Mouse (Mus musculus) left cerebral cortex, adult 18-20 months (tissue): ENCODE data around the gene Cd9. TPM values are rescaled to one million over a fixed set of nuclear protein-coding genes. Genes with fewer than 3 reads are reported as not detected.
A peak's percentile ranks its signal among the peaks of the same experiment; 100 is the strongest.

Source experiments
- DNase-seq, 2 experiments: peaks; one replicate each; pipeline ENCODE4 v3.0.0; 2021 to 2022; ENCODE audit warnings: low spot score in 2 of 2, mixed read lengths in 1 of 2
- total RNA-seq, 2 experiments: library from RNA; stranded (reverse); gene quantifications; 2 replicates each; pipeline ENCODE4 v1.2.3; 2021

The Cd9 gene
- total RNA-seq, 2 experiments from 2014 or later, result 37.7 to 41.6 TPM

- no peak for DNase-seq
These were observed 52.0 kb downstream of the Cd9 start for GRCm38 (mm10) chr6:125442591-125442990.

GRCm38 (mm10) chr6:125436753-125437152, 57.8 kb downstream of the Cd9 start:
- DNase-seq, result no peak

- DNase-seq, result no peak
These were observed 59.7 kb downstream of the Cd9 start for GRCm38 (mm10) chr6:125434735-125435518.

GRCm38 (mm10) chr6:125433704-125434447, 60.7 kb downstream of the Cd9 start:
- DNase-seq, result no peak

- DNase-seq, result no peak
These were observed 61.3 kb downstream of the Cd9 start for GRCm38 (mm10) chr6:125433257-125433656.

DNA sequence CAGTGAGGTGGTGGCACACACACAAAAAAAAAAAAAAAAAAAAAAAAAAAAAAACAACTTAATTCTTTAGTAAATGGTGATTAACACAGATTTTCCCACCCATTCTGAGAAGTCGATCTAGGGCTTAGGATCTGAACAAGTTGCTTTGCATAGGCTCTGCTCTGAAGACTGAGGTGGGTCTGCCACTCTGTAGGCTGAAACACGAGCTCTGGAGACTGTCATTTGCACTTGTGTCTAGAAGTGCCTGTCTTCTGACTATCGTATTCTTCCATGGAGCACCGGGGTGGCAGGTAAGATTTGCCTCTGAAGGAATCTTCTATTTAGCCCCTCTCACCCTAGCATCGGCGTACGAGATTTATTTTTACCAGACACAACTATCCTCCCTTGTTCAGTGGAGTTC, 62.1 kb downstream of the Cd9 start:
- DNase-seq, result no peak

DNA sequence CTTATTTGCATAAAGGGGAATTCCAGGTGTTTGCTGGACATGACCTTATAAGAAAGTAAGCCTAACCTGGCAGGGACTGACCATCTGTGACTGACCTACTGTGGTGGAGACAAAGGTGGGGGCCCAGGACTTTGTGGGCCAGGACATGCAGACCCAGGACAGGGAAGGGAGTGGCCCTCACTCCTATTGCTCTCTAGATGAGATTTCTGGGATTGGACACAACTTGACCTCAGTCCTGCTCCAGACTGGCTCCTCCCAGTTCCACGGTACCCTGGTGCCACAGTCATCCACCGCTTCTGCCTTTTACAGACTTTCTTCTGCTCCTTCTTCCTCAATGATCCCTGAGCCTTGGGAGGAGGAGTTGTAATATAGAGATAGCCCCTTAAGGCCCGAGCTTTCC, 63.6 kb downstream of the Cd9 start:
- no peak for DNase-seq

DNA sequence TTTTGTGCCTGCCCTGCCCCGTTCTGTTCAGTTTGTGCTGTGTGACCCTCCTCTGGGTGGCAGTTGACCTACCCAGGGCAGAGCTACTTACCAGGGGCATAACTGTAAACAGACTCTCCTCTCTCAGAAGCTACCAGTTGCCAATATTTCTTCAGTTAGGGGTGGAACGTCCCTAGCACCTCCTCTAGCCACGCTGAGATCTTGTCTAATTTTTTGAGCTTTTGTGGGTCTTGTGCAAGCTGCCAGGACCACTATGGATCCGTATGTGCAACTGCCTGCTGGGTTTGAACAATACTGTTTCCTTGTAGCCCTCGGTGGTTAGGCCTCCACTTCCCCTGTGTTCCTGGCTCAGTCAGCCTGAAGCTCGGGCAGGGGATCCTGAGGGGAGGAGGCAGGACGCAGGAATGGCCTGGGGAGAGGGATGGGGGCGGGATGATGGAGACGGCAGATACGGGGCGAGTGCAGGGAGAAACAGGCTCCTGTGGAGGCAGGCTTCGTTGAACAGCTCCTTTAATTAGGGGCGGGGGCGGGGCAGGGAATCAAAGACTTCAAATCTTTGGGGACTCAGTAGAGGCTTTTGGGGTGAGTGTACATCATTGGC, 64.1 kb downstream of the Cd9 start:
- DNase-seq, result no peak

GRCm38 (mm10) chr6:125429741-125430140, 64.8 kb downstream of the Cd9 start:
- no peak for DNase-seq

DNA sequence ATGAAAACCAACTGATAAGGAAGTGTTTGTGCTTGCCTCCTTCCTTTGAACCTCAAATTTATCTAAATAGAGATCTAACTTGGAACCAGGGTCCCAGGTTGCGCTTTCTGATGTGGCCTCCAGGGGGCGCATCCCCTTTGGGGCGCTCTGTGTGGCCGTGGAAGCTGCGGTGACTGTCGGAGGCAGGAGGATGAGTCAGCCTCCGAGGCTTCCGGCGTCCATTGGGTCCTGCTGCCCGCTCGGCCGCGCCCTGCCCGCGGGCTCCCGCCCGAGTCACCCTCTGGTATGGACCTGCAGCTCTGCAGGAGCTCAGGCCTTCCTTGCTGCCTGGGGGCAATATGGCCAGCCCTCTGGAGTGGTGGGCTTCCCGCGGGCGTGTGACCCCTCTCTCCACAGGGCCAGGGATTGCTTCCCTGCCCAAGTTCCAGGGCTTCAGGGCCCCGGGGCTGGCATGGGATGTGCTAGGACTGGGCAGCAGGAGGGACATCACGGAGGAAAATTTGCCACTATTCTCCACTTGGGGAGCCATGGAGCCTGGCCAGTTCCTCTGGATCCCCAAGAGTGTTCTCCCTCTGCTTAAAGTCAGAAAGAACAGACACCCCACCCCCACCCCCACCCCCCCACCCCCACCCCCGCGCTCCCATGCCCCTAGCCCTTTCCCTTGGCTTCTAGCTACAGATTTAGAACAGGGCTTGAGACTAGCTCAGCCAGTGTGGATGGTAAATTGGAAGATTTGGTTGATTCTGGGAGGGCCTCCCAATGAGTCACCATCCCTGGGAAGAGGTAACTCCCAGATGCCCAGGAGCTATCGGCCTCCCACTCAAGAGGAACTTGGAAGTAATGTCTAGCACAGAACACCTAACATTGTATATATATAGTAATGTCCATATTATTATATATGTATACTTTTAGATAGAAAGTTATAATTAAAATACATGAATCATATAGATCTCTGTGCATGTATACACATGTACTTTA, 67.9 kb downstream of the Cd9 start:
- peak; percentile 72 to 75 for DNase-seq

DNA sequence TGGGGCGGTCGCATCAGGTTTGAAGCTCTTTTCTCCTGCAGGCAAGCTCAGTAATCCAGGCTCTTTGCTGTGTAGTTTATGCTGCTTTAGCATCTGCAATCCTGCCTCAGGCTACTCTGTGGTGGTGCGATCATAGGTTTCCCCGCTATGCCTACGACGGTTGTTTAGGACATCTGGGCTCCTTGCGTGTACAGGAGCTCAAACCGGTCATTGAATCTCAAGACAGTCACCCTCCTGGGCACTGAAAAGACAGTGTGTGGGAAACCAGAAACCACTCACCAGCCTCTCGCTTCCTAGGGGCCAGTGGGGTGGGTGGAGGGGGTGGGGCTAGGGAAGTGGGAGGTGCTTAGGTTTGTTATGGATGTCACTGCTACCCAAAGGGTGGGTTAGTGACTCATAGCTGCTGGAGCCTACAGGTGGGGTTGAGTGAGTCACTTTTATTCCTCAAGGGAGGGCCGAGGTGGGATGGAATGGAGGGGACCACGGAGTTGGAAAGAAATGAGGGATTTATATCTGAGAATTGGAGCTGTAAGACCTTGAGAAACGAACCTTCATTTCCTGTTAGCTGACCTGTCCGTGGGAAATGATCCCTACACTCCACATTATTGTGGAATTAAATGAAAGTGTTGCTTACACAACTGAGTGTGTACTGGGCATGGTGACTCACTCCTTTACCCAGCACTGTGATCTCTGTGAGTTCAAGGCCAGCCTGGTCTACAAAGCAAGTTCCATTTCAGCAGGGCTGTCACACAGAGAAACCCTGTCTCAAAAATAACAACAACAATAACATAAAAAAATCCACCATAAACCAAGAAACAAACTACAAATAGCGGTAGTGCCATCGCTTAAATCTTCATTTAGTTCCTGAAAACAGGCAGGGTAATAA, 69.1 kb downstream of the Cd9 start:
- DNase-seq, result no peak

DNA sequence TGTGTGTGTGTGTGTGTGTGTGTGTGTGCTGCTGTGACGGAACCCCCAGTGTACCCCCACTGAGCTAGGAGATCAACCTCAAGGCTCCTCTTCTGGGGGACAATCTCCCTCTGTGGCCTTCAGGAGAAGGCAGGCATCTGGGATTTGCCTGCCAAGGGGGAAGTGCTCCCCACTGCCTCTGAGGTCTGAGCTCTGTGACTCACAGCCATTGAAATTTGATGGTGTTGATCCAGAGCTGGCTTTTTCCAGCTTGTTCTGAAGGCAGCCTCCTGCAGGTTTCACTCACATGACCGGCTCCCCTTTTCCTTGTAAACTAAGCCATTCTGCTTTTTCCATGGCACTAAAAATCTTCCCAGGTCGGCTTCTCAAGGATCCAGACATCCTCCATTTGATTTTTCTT, 70.4 kb downstream of the Cd9 start:
- DNase-seq, result no peak

DNA sequence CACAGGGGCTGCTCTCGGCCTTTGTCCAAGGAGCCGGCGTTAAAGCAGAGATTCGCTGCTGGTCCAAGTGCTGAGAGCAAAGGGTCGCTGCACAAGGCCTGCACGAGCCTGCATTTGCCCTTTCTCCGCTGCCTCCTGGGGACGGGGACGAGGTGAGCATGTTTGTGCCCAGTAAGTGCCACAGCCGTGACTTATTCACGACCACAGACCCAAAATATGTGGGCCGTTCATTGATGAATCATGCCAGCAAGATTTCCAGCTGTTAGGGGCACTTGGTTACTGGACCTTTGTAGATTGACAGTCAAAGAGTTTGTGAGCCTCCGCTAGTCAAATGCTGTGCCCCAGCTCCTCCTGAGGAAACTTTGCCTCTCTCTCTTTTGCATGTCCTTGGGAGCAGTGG, 71.1 kb downstream of the Cd9 start:
- no peak for DNase-seq

DNA sequence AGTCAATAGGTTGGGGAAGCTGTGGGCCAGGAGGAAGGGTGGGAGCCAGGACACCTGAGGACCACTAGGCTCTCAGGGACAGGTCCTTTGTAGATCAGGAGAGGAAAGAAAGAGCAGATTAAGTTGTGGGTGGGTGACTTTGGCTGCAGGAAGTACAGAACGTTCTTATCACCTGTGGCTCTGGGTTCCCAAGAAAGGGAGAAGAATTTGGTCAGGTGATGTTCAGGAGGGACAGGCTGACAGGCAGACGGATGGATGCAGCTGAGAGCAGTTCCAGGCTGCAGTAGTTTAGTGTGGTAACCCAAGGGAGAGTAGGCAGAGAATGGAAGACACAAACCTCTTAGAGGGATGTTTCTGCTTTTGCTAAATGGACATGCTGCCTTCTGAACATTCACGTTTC, 71.5 kb downstream of the Cd9 start:
- no peak for DNase-seq

DNA sequence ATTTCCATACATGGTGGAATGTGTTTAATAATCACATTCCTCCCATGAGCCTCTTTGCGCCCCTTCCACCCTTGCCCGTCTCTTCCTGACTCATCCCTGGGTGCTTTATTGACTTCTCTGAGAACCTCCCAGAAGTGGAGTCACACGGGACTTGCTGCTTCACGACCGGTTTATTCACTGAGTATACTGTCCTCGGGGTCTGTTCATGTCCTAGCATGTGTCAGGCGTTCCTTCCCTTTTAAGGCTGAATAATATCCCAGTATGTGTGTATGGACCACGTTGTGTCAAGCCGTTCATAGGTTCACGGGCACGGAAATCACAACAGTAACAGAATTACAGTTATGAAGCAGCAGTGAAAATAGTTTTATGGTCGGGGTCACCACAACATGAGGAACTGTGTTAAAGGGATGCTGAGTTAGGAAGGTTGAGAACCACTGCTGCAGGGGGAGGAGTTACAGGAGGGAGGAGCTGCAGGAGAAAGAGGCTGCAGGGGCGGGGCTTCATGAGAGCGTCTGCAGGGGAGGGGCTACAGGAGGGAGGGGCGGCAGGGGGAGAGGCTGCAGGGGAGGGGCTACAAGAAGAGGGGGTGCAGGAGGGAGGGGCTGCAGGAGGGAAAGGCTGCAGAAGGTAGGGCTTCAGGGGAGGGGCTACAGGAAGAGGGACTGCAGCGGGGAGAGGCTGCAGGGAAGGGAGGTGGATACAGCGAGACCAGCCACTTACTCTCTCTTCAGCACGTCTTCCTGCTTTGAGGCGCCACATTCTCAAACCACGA, 72.4 kb downstream of the Cd9 start:
- DNase-seq, result no peak

- no peak for DNase-seq
These were observed 74.0 kb downstream of the Cd9 start for GRCm38 (mm10) chr6:125420458-125421063.

DNA sequence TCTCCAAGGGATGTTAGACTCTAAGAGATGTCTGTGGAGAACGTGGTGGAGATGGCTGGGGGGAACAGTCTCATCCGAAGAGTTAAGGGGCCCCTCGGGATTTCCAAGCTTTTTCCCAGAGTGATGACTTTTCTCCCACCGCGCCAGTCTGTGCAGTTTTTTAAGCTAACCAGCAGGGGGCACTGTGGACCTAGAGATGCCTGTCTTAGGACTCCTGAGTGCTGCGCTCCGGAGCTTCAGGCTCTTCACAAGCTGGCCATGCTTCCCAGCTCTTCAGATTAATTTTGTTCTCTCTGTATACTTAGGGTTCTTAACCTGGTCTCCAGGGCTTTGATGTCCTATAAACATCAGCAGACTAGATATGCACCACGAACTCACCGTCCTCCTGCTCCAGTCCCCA, 75.8 kb downstream of the Cd9 start:
- DNase-seq, result peak; percentile 81 to 89

DNA sequence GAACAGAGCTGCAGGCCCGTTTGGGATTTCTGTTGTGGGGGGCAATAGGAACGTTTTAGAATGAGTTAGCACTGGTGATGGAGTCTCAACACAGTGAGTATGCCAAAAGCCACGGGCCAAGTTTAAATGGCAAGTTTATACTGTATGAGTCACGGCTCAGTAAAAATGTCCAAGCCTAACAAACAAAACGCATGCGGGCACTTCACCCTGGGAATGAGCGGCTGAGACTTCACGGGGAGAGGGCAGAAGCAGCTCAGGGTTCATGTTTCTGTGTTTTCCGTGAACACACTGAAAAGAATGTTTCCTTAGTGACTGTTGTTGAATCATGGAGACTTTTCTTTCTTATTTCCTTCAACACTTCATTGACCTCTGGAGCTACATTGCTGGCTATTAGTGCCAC, 81.3 kb downstream of the Cd9 start:
- DNase-seq, result no peak

GRCm38 (mm10) chr6:125411661-125412060, 82.9 kb downstream of the Cd9 start:
- DNase-seq, result no peak
